Comparison of ENCODE assay signal across 9 mouse cellular contexts in the genomic region with DNA sequence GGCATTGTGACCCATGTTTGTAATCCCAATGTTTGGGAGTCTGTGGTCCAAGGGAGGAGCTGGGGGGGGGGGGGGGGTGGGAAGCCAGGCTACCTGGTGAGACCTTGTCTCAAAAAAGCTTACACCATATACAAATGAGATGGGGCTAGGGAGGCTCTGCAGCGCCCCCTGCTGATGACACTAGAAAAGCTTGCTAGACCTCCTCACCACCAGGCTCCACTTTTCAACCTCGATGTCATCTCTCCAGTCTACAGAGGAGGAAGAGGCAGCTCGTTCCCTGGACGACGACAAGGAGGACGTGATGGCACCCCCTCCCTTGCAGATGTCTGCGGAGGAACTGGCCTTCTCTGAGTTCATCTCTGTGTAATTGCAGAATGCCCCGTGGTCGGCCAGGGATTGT. TPM values are rescaled to one million over a fixed set of nuclear protein-coding genes. Genes with fewer than 3 reads are reported as not detected.
DNase-seq lines count a peak whose midpoint lies in the region; ATAC-seq and TF ChIP-seq lines count a peak whose summit lies in the region.
"Had no signal": no experiment of that assay in that cellular context is flagged by ENCODE, and none has a peak within 500 bp of the region (broad histone marks: within the 10 kb centered on the region; RNA-seq: fewer than 3 reads in every experiment).

No protein-coding gene starts in this region.

- H3K4me2 ChIP-seq in midbrain, embryonic 11.5 days: no peak overlapping the region
- H3K4me2 ChIP-seq in midbrain, embryonic 13.5 days (replicated peaks): no peak overlapping the region
- H3K4me2 ChIP-seq: neural tube, embryonic 13.5 days had no signal

- H3K4me3 ChIP-seq in midbrain, embryonic 11.5 days (ENCODE audit: low read depth, low read length): no peak overlapping the region
- H3K4me3 ChIP-seq in midbrain, embryonic 13.5 days (replicated peaks): no peak overlapping the region
- no peak overlapping the region for H3K4me3 ChIP-seq in brown adipose tissue, adult 24 weeks (ENCODE audit: insufficient read depth, low read depth, low read length)
- no peak overlapping the region for H3K4me3 ChIP-seq in embryonic fibroblast, embryonic 13.5 days (ENCODE audit: insufficient read depth, low read length)
- H3K4me3 ChIP-seq: neural tube, embryonic 13.5 days had no signal

- 0 out of 2 replicates have a peak, but pooled peaks have one; percentile 20 for TF ChIP-seq CTCF in embryonic fibroblast, embryonic 13.5 days (IDR thresholded peaks at IDR 0.05; ENCODE audit: borderline replicate concordance, insufficient read depth, low read length)

- TF ChIP-seq POLR2A in embryonic fibroblast, embryonic 13.5 days (IDR thresholded peaks at IDR 0.05; ENCODE audit: low read depth, low read length): no peak

- no peaks in the 10 kb centered on the region for H3K27me3 ChIP-seq in midbrain, embryonic 11.5 days (ENCODE audit: control insufficient read depth, insufficient read depth, low read length)
- no peaks in the 10 kb centered on the region for H3K27me3 ChIP-seq in midbrain, embryonic 13.5 days

- no peak overlapping the region for H3K9ac ChIP-seq in midbrain, embryonic 11.5 days (ENCODE audit: low read length)
- H3K9ac ChIP-seq in midbrain, embryonic 13.5 days (replicated peaks): no peak overlapping the region
- H3K9ac ChIP-seq: neural tube, embryonic 13.5 days had no signal

- no peaks in the 10 kb centered on the region for H3K4me1 ChIP-seq in midbrain, embryonic 11.5 days (ENCODE audit: control insufficient read depth, insufficient read depth, low read length)
- peaks cover 4% of the 10 kb centered on the region; the same call in 1 of the 2 replicates for H3K4me1 ChIP-seq in midbrain, embryonic 13.5 days (replicated peaks)
- H3K4me1 ChIP-seq in brown adipose tissue, adult 24 weeks (ENCODE audit: control insufficient read depth, insufficient read depth, insufficient read length, low read length): peaks cover 33% of the 10 kb centered on the region
- no peaks in the 10 kb centered on the region for H3K4me1 ChIP-seq in embryonic fibroblast, embryonic 13.5 days (ENCODE audit: control insufficient read depth, insufficient read depth, low read length)
- H3K4me1 ChIP-seq: neural tube, embryonic 13.5 days had no signal

- H3K36me3 ChIP-seq in midbrain, embryonic 11.5 days (ENCODE audit: control insufficient read depth, insufficient read depth, low read length): no peaks in the 10 kb centered on the region
- peaks cover 10% of the 10 kb centered on the region for H3K36me3 ChIP-seq in midbrain, embryonic 13.5 days

- H3K27ac ChIP-seq in midbrain, embryonic 11.5 days (ENCODE audit: low read depth, low read length): no peak overlapping the region
- H3K27ac ChIP-seq in midbrain, embryonic 13.5 days: no peak overlapping the region
- H3K27ac ChIP-seq in brown adipose tissue, adult 24 weeks (replicated peaks; ENCODE audit: low read depth, low read length): peak overlapping the region; percentile 100
- no peak overlapping the region for H3K27ac ChIP-seq in embryonic fibroblast, embryonic 13.5 days (ENCODE audit: insufficient read depth, low read length)
- H3K27ac ChIP-seq: neural tube, embryonic 13.5 days had no signal

- ATAC-seq in midbrain, embryonic 11.5 days (ENCODE audit: low FRiP score): no peak
- no peak; the same call in 1 of the 2 replicates for ATAC-seq in midbrain, embryonic 13.5 days

- WGBS in midbrain, embryonic 11.5 days: 28% methylated on average over 9 of the region's 9 CpGs
- 25% methylated on average over 9 of the region's 9 CpGs for WGBS in midbrain, embryonic 13.5 days

- intact Hi-C loops in left cerebral cortex, postnatal 4 days (cut with DNase I): no loop called here

- peak; percentile 46 to 66 for DNase-seq in adrenal gland, adult 18-20 months (ENCODE audit: low spot score in 2 of 2)
- no peak for DNase-seq in adrenal gland, postnatal 4 days (ENCODE audit: low spot score in 2 of 2)
- DNase-seq in midbrain, embryonic 11.5 days (ENCODE audit: low spot score, missing footprints): peak; percentile 93
- peak; percentile 70 for DNase-seq in left cerebral cortex, postnatal 4 days
- DNase-seq in right cerebral cortex, postnatal 4 days: peak; percentile 67

- H3K9me3 ChIP-seq in midbrain, embryonic 11.5 days (ENCODE audit: control insufficient read depth, low read length): no peaks in the 10 kb centered on the region
- no peaks in the 10 kb centered on the region for H3K9me3 ChIP-seq in midbrain, embryonic 13.5 days
- H3K9me3 ChIP-seq: neural tube, embryonic 13.5 days had no signal

RNA-seq across cellular contexts. Expression of a gene that starts 12.5 kb away (rescaled TPM):
- 10 to 100 TPM; 32.4 to 33.4 TPM for total RNA-seq in adrenal gland, adult 18-20 months (2021)
- 10 to 100 TPM; 10.7 to 15.6 TPM for total RNA-seq in adrenal gland, postnatal 4 days (2021)
- polyA plus RNA-seq in midbrain, embryonic 11.5 days (2014; fragmentation: Nextera tagmentation; extraction: Ambion mirVana): 0.11 and 0.19 TPM in 2 replicates
- 0.32 and 0.40 TPM in 2 replicates for polyA plus RNA-seq in midbrain, embryonic 13.5 days (2015; fragmentation: Nextera tagmentation; extraction: Ambion mirVana)
- polyA plus RNA-seq in brown adipose tissue, adult 24 weeks (2012; ENCODE audit: insufficient read depth, insufficient read length, missing spikeins): 37.7 and 46.4 TPM in 2 replicates
- not detected in 2 replicates for polyA plus RNA-seq in embryonic fibroblast, embryonic 13.5 days (2011; ENCODE audit: insufficient read length, low read depth, missing spikeins)
- total RNA-seq in left cerebral cortex, postnatal 4 days (2021): not detected

RNA-seq across cellular contexts. Expression of a gene that starts 25.6 kb away (rescaled TPM):
- total RNA-seq in adrenal gland, adult 18-20 months (2021): 10 to 100 TPM; 10.8 to 20.2 TPM
- total RNA-seq in adrenal gland, postnatal 4 days (2021): 10 to 100 TPM; 19.2 to 24.4 TPM
- 14.4 and 15.5 TPM in 2 replicates for polyA plus RNA-seq in midbrain, embryonic 11.5 days (2014; fragmentation: Nextera tagmentation; extraction: Ambion mirVana)
- 45.3 and 46.4 TPM in 2 replicates for polyA plus RNA-seq in midbrain, embryonic 13.5 days (2015; fragmentation: Nextera tagmentation; extraction: Ambion mirVana)
- 0.54 and 0.87 TPM in 2 replicates for polyA plus RNA-seq in brown adipose tissue, adult 24 weeks (2012; ENCODE audit: insufficient read depth, insufficient read length, missing spikeins)
- 0.40 and 0.42 TPM in 2 replicates for polyA plus RNA-seq in embryonic fibroblast, embryonic 13.5 days (2011; ENCODE audit: insufficient read length, low read depth, missing spikeins)
- 10 to 100 TPM; 53.1 to 56.3 TPM for total RNA-seq in left cerebral cortex, postnatal 4 days (2021)

RNA-seq across cellular contexts. Expression of a gene that starts 34.5 kb away (rescaled TPM):
- 10 to 100 TPM in 1 of 2 experiments, 1 to 10 TPM in 1; 8.8 to 13.0 TPM for total RNA-seq in adrenal gland, adult 18-20 months (2021)
- total RNA-seq in adrenal gland, postnatal 4 days (2021): 10 to 100 TPM in 1 of 2 experiments, 1 to 10 TPM in 1; 8.8 to 11.5 TPM
- polyA plus RNA-seq in midbrain, embryonic 11.5 days (2014; fragmentation: Nextera tagmentation; extraction: Ambion mirVana): 9.4 and 10.8 TPM in 2 replicates
- 24.5 and 26.7 TPM in 2 replicates for polyA plus RNA-seq in midbrain, embryonic 13.5 days (2015; fragmentation: Nextera tagmentation; extraction: Ambion mirVana)
- 3.7 and 7.0 TPM in 2 replicates for polyA plus RNA-seq in brown adipose tissue, adult 24 weeks (2012; ENCODE audit: insufficient read depth, insufficient read length, missing spikeins)
- 6.8 and 6.9 TPM in 2 replicates for polyA plus RNA-seq in embryonic fibroblast, embryonic 13.5 days (2011; ENCODE audit: insufficient read length, low read depth, missing spikeins)
- total RNA-seq in left cerebral cortex, postnatal 4 days (2021): 10 to 100 TPM; 39.1 to 45.0 TPM

RNA-seq across cellular contexts. Expression of a gene that starts 47.3 kb away (rescaled TPM):
- not detected for total RNA-seq in adrenal gland, adult 18-20 months (2021)
- total RNA-seq in adrenal gland, postnatal 4 days (2021): 1 to 10 TPM in 1 of 2 experiments, not detected in 1; 7.4 TPM
- not detected in 2 replicates for polyA plus RNA-seq in midbrain, embryonic 11.5 days (2014; fragmentation: Nextera tagmentation; extraction: Ambion mirVana)
- not detected in 2 replicates for polyA plus RNA-seq in midbrain, embryonic 13.5 days (2015; fragmentation: Nextera tagmentation; extraction: Ambion mirVana)
- polyA plus RNA-seq in brown adipose tissue, adult 24 weeks (2012; ENCODE audit: insufficient read depth, insufficient read length, missing spikeins): not detected in 2 replicates
- polyA plus RNA-seq in embryonic fibroblast, embryonic 13.5 days (2011; ENCODE audit: insufficient read length, low read depth, missing spikeins): not detected in 2 replicates
- not detected for total RNA-seq in left cerebral cortex, postnatal 4 days (2021)
- polyA plus RNA-seq: neural tube, embryonic 13.5 days had no signal

RNA-seq across cellular contexts. Expression of a gene that starts 53.8 kb away (rescaled TPM):
- not detected for total RNA-seq in adrenal gland, adult 18-20 months (2021)
- total RNA-seq in adrenal gland, postnatal 4 days (2021): 10 to 100 TPM in 1 of 2 experiments, not detected in 1; 25.9 TPM
- polyA plus RNA-seq in midbrain, embryonic 11.5 days (2014; fragmentation: Nextera tagmentation; extraction: Ambion mirVana): 0.44 TPM in 1 of 2 replicates, not detected in the other
- polyA plus RNA-seq in midbrain, embryonic 13.5 days (2015; fragmentation: Nextera tagmentation; extraction: Ambion mirVana): not detected in 2 replicates
- not detected in 2 replicates for polyA plus RNA-seq in brown adipose tissue, adult 24 weeks (2012; ENCODE audit: insufficient read depth, insufficient read length, missing spikeins)
- not detected in 2 replicates for polyA plus RNA-seq in embryonic fibroblast, embryonic 13.5 days (2011; ENCODE audit: insufficient read length, low read depth, missing spikeins)
- not detected for total RNA-seq in left cerebral cortex, postnatal 4 days (2021)
- polyA plus RNA-seq: neural tube, embryonic 13.5 days had no signal

Comparison
In these comparisons a context has a peak if more than half of its experiments do, and no peak if none do; other contexts are left out.
1. DNase-seq: peak in adrenal gland, adult 18-20 months (2 of 2), midbrain, embryonic 11.5 days (single experiment), left cerebral cortex, postnatal 4 days (single experiment) and right cerebral cortex, postnatal 4 days (single experiment); none in adrenal gland, postnatal 4 days (0 of 2).
2. RNA of a gene that starts 12.5 kb away (polyA plus RNA-seq): 37.7 to 46.4 TPM in brown adipose tissue, adult 24 weeks; 0.32 to 0.40 TPM in midbrain, embryonic 13.5 days, not detected in embryonic fibroblast, embryonic 13.5 days and 0.11 to 0.19 TPM in midbrain, embryonic 11.5 days; every median in the first group is over 10 times any median in the second.